Mouse (Mus musculus): Measurements from ENCODE around the gene Duxbl2. TPM values are rescaled to one million over a fixed set of nuclear protein-coding genes. Genes with fewer than 3 reads are reported as not detected.
"Not testable (repeated sequence)": the region's sequence is repeated elsewhere in the genome, so short reads cannot be mapped to it uniquely, and the experiment has no call there.

Gene Duxbl2
- 0.17 TPM in 1 of 2 replicates, not detected in the other for polyA plus RNA-seq (2014; fragmentation: Nextera tagmentation; extraction: Ambion mirVana)

DNA sequence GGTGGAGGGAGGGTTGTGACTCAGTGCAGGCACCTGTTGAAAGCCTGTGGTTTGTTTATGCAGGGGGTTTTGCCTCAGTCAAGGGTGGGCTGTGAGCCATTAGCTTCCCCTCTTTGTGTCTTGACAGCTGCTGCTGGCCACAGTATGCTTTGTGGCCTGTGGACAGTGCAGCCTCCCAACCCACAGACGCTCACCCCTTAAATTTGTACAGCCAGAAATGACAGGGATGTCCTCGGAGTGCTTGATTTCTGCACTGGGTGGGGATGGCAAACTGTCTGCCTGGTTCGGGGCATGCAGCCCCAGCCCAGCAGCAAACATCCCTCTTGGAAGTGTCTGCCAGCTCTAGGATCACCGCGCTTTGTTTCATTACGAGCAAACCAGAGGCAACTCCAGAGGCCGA lies at the start of gene Duxbl2:
Gene Duxbl2 (plus strand): TSS at position 200 of the 400 bp plus-strand sequence.
- H3K9me3 ChIP-seq (ENCODE audit: control insufficient read depth, low read length); H3K4me2 ChIP-seq (ENCODE audit: low read depth, low read length); DNase-seq (ENCODE audit: low spot score); H3K27ac ChIP-seq (replicated peaks; ENCODE audit: low read depth, low read length); H3K36me3 ChIP-seq (ENCODE audit: control insufficient read depth, insufficient read depth, low read length); H3K27me3 ChIP-seq (replicated peaks; ENCODE audit: control insufficient read depth, insufficient read depth, low read length); H3K4me3 ChIP-seq (ENCODE audit: low read depth, low read length); H3K4me1 ChIP-seq (ENCODE audit: control insufficient read depth, insufficient read depth, low read length); H3K9ac ChIP-seq (ENCODE audit: low read depth, low read length): not testable (repeated sequence)
- no CpG with 5 or more reads among the region's 7 CpGs for WGBS
- peak; percentile 60; the same call in 1 of the 2 replicates for ATAC-seq (ENCODE audit: low read depth)

DNA sequence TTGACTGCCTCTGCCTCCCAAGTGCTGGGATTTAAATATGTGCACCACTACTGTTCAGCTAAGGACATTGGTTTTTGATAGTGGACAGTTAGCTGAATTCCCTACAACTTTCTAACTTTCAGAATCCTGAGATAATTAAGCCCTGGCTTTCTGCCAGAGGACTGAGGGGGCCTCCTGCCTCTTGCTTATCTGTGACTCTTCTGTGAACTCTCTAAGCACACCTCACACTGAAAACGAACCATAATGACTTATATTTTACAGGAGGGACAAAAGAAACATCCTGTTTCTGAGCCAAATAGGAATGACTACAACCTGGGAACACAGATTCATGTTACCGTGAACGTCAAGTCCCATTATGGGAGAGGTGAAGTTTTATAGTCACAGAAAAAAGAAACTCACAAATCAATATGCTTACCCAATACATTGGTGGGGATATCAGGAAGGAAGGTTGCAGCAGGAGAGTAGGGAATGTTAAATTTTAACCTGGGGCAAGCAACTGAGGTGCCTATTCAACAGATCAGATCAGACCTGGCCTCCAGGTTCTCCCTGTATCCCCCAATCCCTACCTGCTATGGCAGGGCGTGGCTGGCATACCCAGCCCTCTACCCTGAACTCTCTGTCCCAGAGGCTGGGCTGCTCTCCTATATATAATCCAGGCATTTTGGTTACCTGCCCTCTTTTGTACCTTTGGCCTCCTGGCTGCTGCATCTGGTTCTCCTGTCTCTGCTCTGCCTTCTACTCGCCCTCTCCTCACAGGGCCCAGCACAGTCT lies 41.3 kb upstream of the Duxbl2 start:
- H3K9me3 ChIP-seq (ENCODE audit: control insufficient read depth, low read length); ATAC-seq (ENCODE audit: low read depth); H3K36me3 ChIP-seq (ENCODE audit: control insufficient read depth, insufficient read depth, low read length); H3K9ac ChIP-seq (ENCODE audit: low read depth, low read length); H3K27me3 ChIP-seq (replicated peaks; ENCODE audit: control insufficient read depth, insufficient read depth, low read length); DNase-seq (ENCODE audit: low spot score); H3K4me1 ChIP-seq (ENCODE audit: control insufficient read depth, insufficient read depth, low read length); H3K4me2 ChIP-seq (ENCODE audit: low read depth, low read length); H3K27ac ChIP-seq (replicated peaks; ENCODE audit: low read depth, low read length); H3K4me3 ChIP-seq (ENCODE audit: low read depth, low read length): not testable (repeated sequence)
- no CpG with 5 or more reads among the region's 5 CpGs for WGBS

DNA sequence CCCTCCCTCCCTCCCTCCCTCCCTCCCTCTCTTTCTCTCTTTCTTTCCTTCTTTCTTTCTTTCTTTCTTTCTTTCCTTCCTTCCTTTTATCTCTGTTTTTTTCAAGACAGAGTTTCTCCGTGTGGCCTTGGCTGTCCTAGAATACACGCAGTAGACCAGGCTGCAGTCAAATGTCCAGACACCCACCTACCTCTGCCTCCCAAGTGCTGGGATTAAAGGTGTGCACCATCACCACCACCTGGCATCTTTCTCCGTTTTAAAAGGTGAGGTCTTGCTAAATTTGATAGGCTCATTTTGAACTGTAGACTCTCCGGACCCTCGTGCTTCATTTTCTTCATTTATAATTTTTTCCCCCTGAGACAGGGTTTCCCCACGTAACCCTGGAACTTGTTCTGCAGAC lies 36.9 kb upstream of the Duxbl2 start, which contains the start of gene Cphx2:
Gene Cphx2 (plus strand): TSS at position 301 of the 400 bp plus-strand sequence.
- H3K4me3 ChIP-seq (ENCODE audit: low read depth, low read length); H3K27ac ChIP-seq (replicated peaks; ENCODE audit: low read depth, low read length); H3K9me3 ChIP-seq (ENCODE audit: control insufficient read depth, low read length); H3K9ac ChIP-seq (ENCODE audit: low read depth, low read length); DNase-seq (ENCODE audit: low spot score); ATAC-seq (ENCODE audit: low read depth); H3K4me1 ChIP-seq (ENCODE audit: control insufficient read depth, insufficient read depth, low read length); H3K36me3 ChIP-seq (ENCODE audit: control insufficient read depth, insufficient read depth, low read length); H3K27me3 ChIP-seq (replicated peaks; ENCODE audit: control insufficient read depth, insufficient read depth, low read length); H3K4me2 ChIP-seq (ENCODE audit: low read depth, low read length): not testable (repeated sequence)
- WGBS, result no CpG with 5 or more reads among the region's 6 CpGs

DNA sequence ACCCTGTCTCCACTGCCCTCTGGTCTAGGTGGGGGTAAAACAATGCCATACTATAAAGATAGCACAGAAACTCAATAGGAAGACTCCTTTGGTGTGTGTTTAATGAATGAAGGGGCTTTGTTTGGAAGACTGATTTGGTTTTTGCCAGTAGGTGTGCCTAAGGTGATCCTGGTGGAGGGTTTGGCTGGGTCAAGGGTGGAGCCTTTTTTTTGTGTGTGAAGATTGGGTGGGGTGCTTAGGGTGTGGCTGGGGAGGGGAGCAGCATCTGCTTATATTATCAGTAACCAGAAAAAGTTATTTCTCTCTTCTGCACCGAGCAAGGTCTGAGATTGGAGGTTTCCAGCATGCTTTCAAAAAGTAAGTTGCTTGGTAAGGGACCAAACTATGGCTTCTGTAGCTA lies 36.2 kb upstream of the Duxbl2 start, which contains the start of gene Cphx3:
Gene Cphx3 (plus strand): TSS at position 301 of the 400 bp plus-strand sequence.
- H3K9me3 ChIP-seq (ENCODE audit: control insufficient read depth, low read length); H3K4me2 ChIP-seq (ENCODE audit: low read depth, low read length); H3K27me3 ChIP-seq (replicated peaks; ENCODE audit: control insufficient read depth, insufficient read depth, low read length); H3K9ac ChIP-seq (ENCODE audit: low read depth, low read length); H3K4me3 ChIP-seq (ENCODE audit: low read depth, low read length); H3K27ac ChIP-seq (replicated peaks; ENCODE audit: low read depth, low read length); H3K36me3 ChIP-seq (ENCODE audit: control insufficient read depth, insufficient read depth, low read length); DNase-seq (ENCODE audit: low spot score); H3K4me1 ChIP-seq (ENCODE audit: control insufficient read depth, insufficient read depth, low read length); ATAC-seq (ENCODE audit: low read depth): not testable (repeated sequence)
- WGBS, result no CpG with 5 or more reads among the region's 1 CpGs

DNA sequence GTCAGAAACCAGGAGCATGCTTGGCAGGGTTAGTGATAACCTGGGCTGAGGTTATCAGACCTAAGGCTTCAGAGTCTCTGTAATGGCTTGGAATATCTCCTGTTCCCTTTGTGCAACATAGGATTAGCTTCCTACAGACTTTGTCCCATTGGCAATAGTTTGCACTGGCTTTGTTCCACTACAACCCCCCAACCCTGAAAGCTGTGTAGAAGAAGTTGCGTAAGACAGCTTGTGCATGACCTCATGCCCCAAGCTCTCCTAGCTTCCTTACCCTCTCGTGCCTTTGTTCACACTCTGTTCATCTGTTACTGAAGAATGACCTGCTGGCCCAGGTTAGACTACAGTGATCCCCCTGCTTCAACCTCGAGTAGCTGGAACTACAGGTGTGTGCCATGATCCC lies 20.5 kb upstream of the Duxbl2 start:
- H3K9ac ChIP-seq (ENCODE audit: low read depth, low read length); ATAC-seq (ENCODE audit: low read depth); H3K4me3 ChIP-seq (ENCODE audit: low read depth, low read length); DNase-seq (ENCODE audit: low spot score); H3K4me1 ChIP-seq (ENCODE audit: control insufficient read depth, insufficient read depth, low read length); H3K4me2 ChIP-seq (ENCODE audit: low read depth, low read length); H3K9me3 ChIP-seq (ENCODE audit: control insufficient read depth, low read length); H3K27me3 ChIP-seq (replicated peaks; ENCODE audit: control insufficient read depth, insufficient read depth, low read length); H3K27ac ChIP-seq (replicated peaks; ENCODE audit: low read depth, low read length); H3K36me3 ChIP-seq (ENCODE audit: control insufficient read depth, insufficient read depth, low read length): not testable (repeated sequence)
- WGBS, result no CpG with 5 or more reads among the region's 3 CpGs

DNA sequence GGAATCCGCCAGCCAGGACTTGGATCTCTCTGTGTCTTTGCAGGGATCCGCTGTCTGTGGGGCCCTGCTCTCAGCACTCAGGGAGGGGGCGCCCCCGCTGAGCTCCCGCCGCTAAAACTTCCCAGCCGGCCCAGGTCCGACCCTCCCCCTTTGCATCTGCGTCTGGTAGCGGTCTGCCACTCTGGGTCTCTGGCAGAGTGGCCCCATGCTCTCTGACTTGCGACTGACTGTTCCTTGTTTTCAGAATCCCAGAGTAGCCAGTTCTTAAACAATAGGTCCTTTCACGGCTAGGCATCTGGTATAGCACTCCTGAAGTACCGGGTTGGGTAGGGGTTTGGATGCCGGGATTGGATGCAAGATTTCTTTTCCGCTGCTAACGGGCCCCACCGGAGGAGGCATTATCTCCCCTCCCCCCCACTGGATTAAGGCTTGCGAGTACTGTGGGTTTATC lies 426 bp downstream of the Duxbl2 start:
- not testable (repeated sequence) for DNase-seq (ENCODE audit: low spot score); H3K9ac ChIP-seq (ENCODE audit: low read depth, low read length)

DNA sequence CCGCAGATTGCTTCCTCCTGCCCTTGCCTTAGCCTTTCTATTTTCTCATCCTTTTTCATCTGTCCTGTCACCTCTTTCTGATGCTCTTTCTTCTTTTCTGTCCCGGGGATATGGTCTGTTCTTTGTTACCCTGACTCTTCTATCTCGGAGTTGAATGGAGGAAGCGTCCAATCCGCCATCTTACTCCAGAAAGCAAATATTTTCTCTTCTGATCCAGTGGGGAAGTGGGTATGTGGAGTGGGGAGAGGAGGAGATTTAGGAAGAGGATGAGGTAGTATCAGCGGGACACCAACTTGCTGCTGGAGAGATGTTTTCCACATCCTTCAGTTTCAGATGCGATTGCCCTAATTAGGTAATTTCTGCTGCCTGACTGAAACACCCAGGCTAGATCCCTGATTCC lies 946 bp downstream of the Duxbl2 start:
- WGBS, result no CpG with 5 or more reads among the region's 7 CpGs
- H3K27ac ChIP-seq (replicated peaks; ENCODE audit: low read depth, low read length); DNase-seq (ENCODE audit: low spot score); ATAC-seq (ENCODE audit: low read depth); H3K36me3 ChIP-seq (ENCODE audit: control insufficient read depth, insufficient read depth, low read length); H3K4me1 ChIP-seq (ENCODE audit: control insufficient read depth, insufficient read depth, low read length); H3K4me2 ChIP-seq (ENCODE audit: low read depth, low read length); H3K9me3 ChIP-seq (ENCODE audit: control insufficient read depth, low read length); H3K9ac ChIP-seq (ENCODE audit: low read depth, low read length); H3K27me3 ChIP-seq (replicated peaks; ENCODE audit: control insufficient read depth, insufficient read depth, low read length); H3K4me3 ChIP-seq (ENCODE audit: low read depth, low read length): not testable (repeated sequence)

More for the DNA sequence above, 426 bp downstream of the Duxbl2 start:
- not testable (repeated sequence) for H3K27me3 ChIP-seq (replicated peaks; ENCODE audit: control insufficient read depth, insufficient read depth, low read length); H3K27ac ChIP-seq (replicated peaks; ENCODE audit: low read depth, low read length); H3K4me2 ChIP-seq (ENCODE audit: low read depth, low read length); H3K9me3 ChIP-seq (ENCODE audit: control insufficient read depth, low read length); H3K4me3 ChIP-seq (ENCODE audit: low read depth, low read length); H3K4me1 ChIP-seq (ENCODE audit: control insufficient read depth, insufficient read depth, low read length); H3K36me3 ChIP-seq (ENCODE audit: control insufficient read depth, insufficient read depth, low read length)
- ATAC-seq (ENCODE audit: low read depth), result peak; percentile 91
- no CpG with 5 or more reads among the region's 18 CpGs for WGBS

DNA sequence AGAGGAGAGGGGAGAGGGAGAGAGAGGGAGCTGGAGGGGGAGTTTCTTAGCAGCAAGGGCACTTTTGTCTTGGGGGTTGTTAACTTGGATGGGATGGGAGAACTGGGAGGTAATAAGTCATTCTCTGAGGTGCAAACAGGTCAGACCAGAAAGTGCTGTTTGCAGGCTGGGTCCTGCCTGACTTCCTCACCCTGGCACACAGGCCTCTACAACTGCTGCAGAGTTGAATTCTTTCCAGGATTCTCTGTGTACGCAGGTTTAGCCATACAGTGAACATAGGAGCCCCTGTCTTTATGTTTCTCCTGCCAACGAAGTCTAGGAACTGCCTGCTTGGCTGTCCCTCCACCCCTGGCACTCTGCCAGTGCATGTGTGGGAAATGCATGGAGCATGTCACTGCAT lies 28.9 kb downstream of the Duxbl2 start:
- H3K4me2 ChIP-seq (ENCODE audit: low read depth, low read length); H3K9me3 ChIP-seq (ENCODE audit: control insufficient read depth, low read length); H3K9ac ChIP-seq (ENCODE audit: low read depth, low read length); H3K4me3 ChIP-seq (ENCODE audit: low read depth, low read length); H3K27me3 ChIP-seq (replicated peaks; ENCODE audit: control insufficient read depth, insufficient read depth, low read length); H3K36me3 ChIP-seq (ENCODE audit: control insufficient read depth, insufficient read depth, low read length); H3K4me1 ChIP-seq (ENCODE audit: control insufficient read depth, insufficient read depth, low read length); H3K27ac ChIP-seq (replicated peaks; ENCODE audit: low read depth, low read length); DNase-seq (ENCODE audit: low spot score): not testable (repeated sequence)
- WGBS, result no CpG with 5 or more reads among the region's 2 CpGs
- peak; percentile 84 for ATAC-seq (ENCODE audit: low read depth)

DNA sequence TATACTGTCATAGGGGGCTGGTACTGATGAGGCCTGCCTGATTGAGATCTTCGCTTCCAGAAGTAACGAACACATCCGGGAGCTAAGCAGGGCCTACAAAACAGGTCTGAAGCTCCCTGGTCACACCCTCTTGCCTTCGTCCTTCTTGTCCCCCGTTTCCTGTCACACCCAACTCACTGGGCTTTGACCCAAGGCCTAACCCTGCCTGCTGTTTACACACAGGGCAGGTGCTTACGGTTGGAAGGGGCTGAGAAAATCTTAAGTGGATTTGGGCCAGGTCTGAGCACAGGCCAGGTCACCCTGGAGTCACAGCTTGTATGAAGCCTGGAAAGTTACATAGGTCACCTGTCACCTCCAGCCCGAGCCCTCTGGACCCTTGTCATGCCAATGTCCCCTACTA lies 37.9 kb downstream of the Duxbl2 start:
- not testable (repeated sequence) for ATAC-seq (ENCODE audit: low read depth)
- no CpG with 5 or more reads among the region's 7 CpGs for WGBS

More for the DNA sequence above, 37.9 kb downstream of the Duxbl2 start:
- not testable (repeated sequence) for H3K4me1 ChIP-seq (ENCODE audit: control insufficient read depth, insufficient read depth, low read length); H3K9ac ChIP-seq (ENCODE audit: low read depth, low read length); H3K9me3 ChIP-seq (ENCODE audit: control insufficient read depth, low read length); DNase-seq (ENCODE audit: low spot score); H3K36me3 ChIP-seq (ENCODE audit: control insufficient read depth, insufficient read depth, low read length); H3K27me3 ChIP-seq (replicated peaks; ENCODE audit: control insufficient read depth, insufficient read depth, low read length); H3K27ac ChIP-seq (replicated peaks; ENCODE audit: low read depth, low read length); H3K4me2 ChIP-seq (ENCODE audit: low read depth, low read length); H3K4me3 ChIP-seq (ENCODE audit: low read depth, low read length)

Data from embryonic facial prominence, embryonic 14.5 days (tissue).